Mouse (Mus musculus): ENCODE data around the gene Siae. TPM values are rescaled to one million over a fixed set of nuclear protein-coding genes. Genes with fewer than 3 reads are reported as not detected.

The Siae gene
- 10 to 100 TPM in 14 of 26 experiments, 1 to 10 TPM in 12; 1.7 to 33.6 (median 14.2) TPM for total RNA-seq (2018; cell fraction: chromatin; rRNA removed)
- total RNA-seq (2018; cell fraction: cytosol; rRNA removed) = 10 to 100 TPM; 14.9 to 36.1 (median 22.0) TPM
- 10 to 100 TPM in 25 of 26 experiments, 1 to 10 TPM in 1; 4.6 to 59.8 (median 28.0) TPM for total RNA-seq (2018; cell fraction: nucleus; rRNA removed)
- 17.3 to 25.0 TPM (median 19.8 TPM) in 3 replicates for polyA plus RNA-seq (2018)

- Histone ChIP-seq H3K36me3 (ENCODE audit: inconsistent target) (no peaks in the 10 kb centered on the region), H3K4me3 (ENCODE audit: inconsistent target) (no peak within 1 kb of the TSS), H3K79me2 (ENCODE audit: inconsistent target) (no peaks in the 10 kb centered on the region), H3K27ac (no peak within 1 kb of the TSS)
- WGBS (ENCODE audit: missing documents) = 38% methylated on average over 7 of the region's 7 CpGs
Measured at GRCm38 (mm10) chr9:37554838-37555748, at the start of gene Siae. Siae (plus strand) TSS chr9:37555698.

GRCm38 (mm10) chr9:37506023-37506422, 49.5 kb upstream of the Siae start:
- H3K27ac ChIP-seq = no peak overlapping the region
- H3K36me3 ChIP-seq (ENCODE audit: inconsistent target) = no peaks in the 10 kb centered on the region
- peaks cover 84% of the 10 kb centered on the region for H3K79me2 ChIP-seq (ENCODE audit: inconsistent target)
- no peak overlapping the region for H3K4me3 ChIP-seq (ENCODE audit: inconsistent target)
- 93% methylated on average over 1 of the region's 1 CpGs for WGBS (ENCODE audit: missing documents)

- no peak overlapping the region for H3K27ac ChIP-seq
- H3K36me3 ChIP-seq (ENCODE audit: inconsistent target) = no peaks in the 10 kb centered on the region
- no peak overlapping the region for H3K4me3 ChIP-seq (ENCODE audit: inconsistent target)
- WGBS (ENCODE audit: missing documents) = 83% methylated on average over 2 of the region's 2 CpGs
- peaks cover 52% of the 10 kb centered on the region; the same call in 1 of the 2 replicates for H3K79me2 ChIP-seq (ENCODE audit: inconsistent target)
Measured at GRCm38 (mm10) chr9:37512097-37512496, 43.4 kb upstream of the Siae start.

GRCm38 (mm10) chr9:37514456-37514855, 41.0 kb upstream of the Siae start:
- WGBS (ENCODE audit: missing documents) = 100% methylated on average over 3 of the region's 3 CpGs
- H3K36me3 ChIP-seq (ENCODE audit: inconsistent target) = 0 out of 2 replicates have a peak, but pooled peaks cover 6% of the 10 kb centered on the region
- no peak overlapping the region for H3K4me3 ChIP-seq (ENCODE audit: inconsistent target)
- H3K79me2 ChIP-seq (ENCODE audit: inconsistent target) = peaks cover 30% of the 10 kb centered on the region; the same call in 1 of the 2 replicates
- no peak overlapping the region for H3K27ac ChIP-seq

GRCm38 (mm10) chr9:37517467-37517866, 38.0 kb upstream of the Siae start:
- H3K4me3 ChIP-seq (ENCODE audit: inconsistent target) = no peak overlapping the region
- 0% methylated on average over 1 of the region's 1 CpGs for WGBS (ENCODE audit: missing documents)
- peaks cover 13% of the 10 kb centered on the region; the same call in 1 of the 2 replicates for H3K79me2 ChIP-seq (ENCODE audit: inconsistent target)
- H3K27ac ChIP-seq = no peak overlapping the region
- H3K36me3 ChIP-seq (ENCODE audit: inconsistent target) = peaks cover 13% of the 10 kb centered on the region

GRCm38 (mm10) chr9:37518991-37519390, 36.5 kb upstream of the Siae start:
- 94% methylated on average over 8 of the region's 8 CpGs for WGBS (ENCODE audit: missing documents)
- Histone ChIP-seq H3K27ac (no peak overlapping the region), H3K79me2 (ENCODE audit: inconsistent target) (peaks cover 4% of the 10 kb centered on the region; the same call in 1 of the 2 replicates), H3K36me3 (ENCODE audit: inconsistent target) (peaks cover 21% of the 10 kb centered on the region), H3K4me3 (ENCODE audit: inconsistent target) (no peak overlapping the region)

- WGBS (ENCODE audit: missing documents) = 97% methylated on average over 2 of the region's 2 CpGs
- Histone ChIP-seq H3K27ac (no peak overlapping the region), H3K36me3 (ENCODE audit: inconsistent target) (peaks cover 21% of the 10 kb centered on the region), H3K4me3 (ENCODE audit: inconsistent target) (no peak overlapping the region), H3K79me2 (ENCODE audit: inconsistent target) (peaks cover 4% of the 10 kb centered on the region; the same call in 1 of the 2 replicates)
Measured at GRCm38 (mm10) chr9:37519995-37520394, 35.5 kb upstream of the Siae start.

GRCm38 (mm10) chr9:37525461-37525860, 30.0 kb upstream of the Siae start:
- H3K79me2 ChIP-seq (ENCODE audit: inconsistent target) = no peaks in the 10 kb centered on the region
- peaks cover 9% of the 10 kb centered on the region for H3K36me3 ChIP-seq (ENCODE audit: inconsistent target)
- WGBS (ENCODE audit: missing documents) = 93% methylated on average over 2 of the region's 2 CpGs
- no peak overlapping the region for H3K4me3 ChIP-seq (ENCODE audit: inconsistent target)
- H3K27ac ChIP-seq = no peak overlapping the region

GRCm38 (mm10) chr9:37526443-37527395, 28.8 kb upstream of the Siae start:
- Histone ChIP-seq H3K36me3 (ENCODE audit: inconsistent target) (peaks cover 9% of the 10 kb centered on the region), H3K27ac (no peak overlapping the region), H3K4me3 (ENCODE audit: inconsistent target) (no peak overlapping the region), H3K79me2 (ENCODE audit: inconsistent target) (no peaks in the 10 kb centered on the region)
- 33% methylated on average over 21 of the region's 21 CpGs for WGBS (ENCODE audit: missing documents)

GRCm38 (mm10) chr9:37527396-37528224, 27.9 kb upstream of the Siae start, which contains the start of gene Esam:
Esam (plus strand) TSS chr9:37528078.
- H3K79me2 ChIP-seq (ENCODE audit: inconsistent target) = no peaks in the 10 kb centered on the region
- 11% methylated on average over 41 of the region's 41 CpGs for WGBS (ENCODE audit: missing documents)
- H3K36me3 ChIP-seq (ENCODE audit: inconsistent target) = peaks cover 7% of the 10 kb centered on the region
- H3K27ac ChIP-seq = no peak within 1 kb of the TSS
- no peak within 1 kb of the TSS for H3K4me3 ChIP-seq (ENCODE audit: inconsistent target)

- Histone ChIP-seq H3K79me2 (ENCODE audit: inconsistent target) (no peaks in the 10 kb centered on the region), H3K4me3 (ENCODE audit: inconsistent target) (no peak overlapping the region), H3K27ac (no peak overlapping the region), H3K36me3 (ENCODE audit: inconsistent target) (no peaks in the 10 kb centered on the region; the same call in 1 of the 2 replicates)
- whole genome bisulfite sequencing (ENCODE audit: missing documents) = 40% methylated on average over 8 of the region's 9 CpGs
Measured at GRCm38 (mm10) chr9:37528225-37528970, 27.1 kb upstream of the Siae start.

- no peak overlapping the region for H3K27ac ChIP-seq
- H3K4me3 ChIP-seq (ENCODE audit: inconsistent target) = no peak overlapping the region; the same call in 1 of the 2 replicates
- no peaks in the 10 kb centered on the region for H3K79me2 ChIP-seq (ENCODE audit: inconsistent target)
- H3K36me3 ChIP-seq (ENCODE audit: inconsistent target) = no peaks in the 10 kb centered on the region
- 7% methylated on average over 27 of the region's 32 CpGs for whole genome bisulfite sequencing (ENCODE audit: missing documents)
Measured at GRCm38 (mm10) chr9:37530031-37530887, 25.2 kb upstream of the Siae start.
